Mouse (Mus musculus) lung, postnatal 4 days (tissue): ENCODE data around the gene Casr.

ENCODE experiments used
- DNase-seq, 2 experiments: peaks; one replicate each; pipeline ENCODE4 v3.0.0; 2021

Gene Casr

DNA sequence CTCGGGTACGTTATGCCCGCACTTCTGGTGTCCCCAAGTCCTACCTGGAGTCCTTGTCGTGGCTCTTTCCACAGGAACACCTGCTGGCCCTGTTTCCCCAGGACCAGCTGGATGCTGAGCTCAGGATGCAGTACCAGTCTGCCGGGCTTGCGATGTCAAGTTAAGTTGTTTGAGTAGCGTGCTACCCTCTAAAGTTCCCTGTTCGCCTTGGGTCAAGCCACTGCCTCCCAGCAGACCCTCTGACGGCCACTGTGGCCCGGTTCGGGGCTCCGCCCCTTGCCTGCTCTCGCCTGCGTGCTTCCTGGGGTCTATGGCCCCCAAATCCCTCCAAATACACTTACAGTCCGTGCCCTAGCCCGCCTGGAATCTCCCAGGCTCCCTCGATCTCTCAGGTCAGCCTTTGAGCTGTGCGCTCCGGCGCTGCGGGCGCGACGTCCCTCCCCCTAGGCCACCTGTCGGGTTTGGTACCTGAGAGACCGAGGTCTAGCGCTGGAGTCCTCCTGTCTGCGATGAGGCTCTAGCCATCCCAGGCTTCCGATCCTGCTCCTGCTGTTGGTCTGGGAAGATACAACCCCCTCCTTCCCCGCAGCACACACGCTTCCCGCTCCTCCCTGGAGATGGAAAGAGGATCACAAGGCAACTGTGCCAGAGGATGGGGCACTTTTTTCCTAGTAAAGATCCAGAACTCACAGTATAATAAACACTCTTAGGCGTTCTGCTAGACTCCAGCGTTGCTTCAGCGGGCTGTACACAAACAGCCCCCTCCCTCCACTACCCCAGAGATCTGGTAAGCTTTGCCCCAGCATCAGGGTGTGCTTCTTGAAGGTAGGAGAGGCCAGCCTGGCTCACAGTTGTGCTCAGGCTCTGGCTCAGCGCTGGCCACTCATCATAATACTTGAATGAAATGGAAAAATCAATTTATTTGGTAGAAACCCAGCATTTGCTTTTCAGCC lies at the start of gene Casr:
Gene Casr (minus strand): TSS at position 756 of the 953 bp plus-strand sequence.
- DNase-seq, result no peak

DNA sequence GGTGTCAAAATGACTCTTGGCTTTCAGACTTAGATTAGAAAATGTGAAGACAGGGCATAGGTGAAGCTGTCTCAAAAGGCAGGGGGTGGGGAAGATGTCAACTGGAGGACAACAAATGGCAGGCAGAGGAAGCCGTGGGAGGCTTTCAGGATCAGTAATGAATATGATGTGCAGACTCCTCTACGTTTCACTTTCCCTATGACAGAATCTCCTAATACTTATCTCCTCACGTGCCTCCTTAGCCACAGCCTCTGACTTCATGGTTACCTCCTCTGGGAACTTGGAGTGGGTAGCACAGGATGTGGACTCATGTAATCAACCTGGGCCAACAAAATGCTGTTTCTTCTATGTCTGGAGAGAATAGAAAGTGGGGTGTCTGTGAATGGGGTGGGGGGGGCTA lies 40.7 kb upstream of the Casr start:
- no peak for DNase-seq

DNA sequence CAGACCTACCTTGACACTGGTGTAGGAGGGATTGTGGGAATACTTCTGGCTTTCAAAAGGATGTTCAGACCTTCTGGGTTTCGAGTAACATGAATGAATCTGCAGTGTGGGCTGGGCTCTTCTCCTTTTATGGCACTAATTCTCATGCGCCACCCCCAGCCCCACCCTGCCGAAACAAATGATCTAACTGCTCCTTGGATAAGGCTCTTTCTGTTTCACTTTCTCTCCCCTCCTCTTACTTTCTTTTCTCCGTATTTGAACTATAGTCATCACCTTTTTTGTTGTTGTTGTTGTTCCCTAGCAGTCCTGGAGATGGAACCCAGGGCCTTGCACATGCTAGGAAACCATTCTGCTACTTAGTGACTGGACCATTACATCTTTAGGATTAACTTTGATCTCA lies 36.3 kb upstream of the Casr start:
- DNase-seq, result no peak

DNA sequence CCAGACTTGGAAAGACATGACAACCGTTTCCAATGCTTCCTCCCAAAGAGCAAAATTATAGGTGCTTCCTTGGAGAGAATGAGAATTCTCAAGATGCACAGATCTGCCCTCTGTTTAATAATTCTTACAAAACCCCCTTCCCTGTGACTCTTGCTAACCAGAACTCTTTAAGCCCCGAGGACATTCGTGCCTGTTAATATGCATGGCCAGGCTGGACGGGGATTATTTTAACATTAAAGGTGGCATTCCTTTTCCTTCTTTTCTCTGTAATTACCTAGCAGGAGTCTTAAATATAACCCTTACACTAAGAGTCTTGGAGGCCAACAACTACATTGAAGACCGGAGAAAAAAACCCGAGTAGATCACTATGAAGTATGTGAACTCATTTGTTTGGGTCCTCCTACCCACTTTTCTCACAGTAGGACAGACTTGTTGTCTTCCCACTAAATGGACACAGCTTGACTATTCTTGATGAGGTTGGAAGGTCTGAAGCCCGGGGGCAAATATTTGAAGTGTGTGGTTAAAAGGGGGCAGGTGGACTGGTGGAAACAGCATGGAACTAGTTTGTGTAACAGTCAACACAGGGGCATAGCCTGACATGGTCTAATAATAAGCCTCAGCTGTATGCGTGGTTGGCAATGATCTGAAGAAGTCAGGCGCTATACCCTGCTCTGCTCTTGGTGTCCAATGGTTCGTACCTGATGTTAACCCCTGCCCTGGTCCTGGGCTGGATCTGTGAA lies 34.9 kb upstream of the Casr start:
- DNase-seq, result no peak

DNA sequence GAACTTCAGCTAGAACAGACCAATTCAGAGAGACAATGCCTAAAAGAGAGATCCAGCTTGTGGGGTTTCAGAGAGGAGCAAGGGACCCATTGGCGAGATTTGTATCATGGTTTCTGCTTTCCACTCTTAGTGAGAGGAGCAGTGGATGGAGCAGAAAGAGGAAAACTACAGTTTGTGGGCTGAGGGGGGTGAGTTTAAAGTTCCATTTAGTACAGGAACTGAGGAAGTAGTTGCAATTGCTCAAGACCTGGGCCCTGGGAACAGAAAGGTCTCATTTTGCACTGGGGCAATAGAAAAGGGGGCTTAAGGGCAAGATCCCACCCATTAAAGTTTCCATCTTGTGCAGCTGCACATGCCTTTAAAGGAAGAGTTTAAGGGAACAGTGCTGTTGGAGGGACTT lies 28.0 kb upstream of the Casr start:
- DNase-seq, result no peak

DNA sequence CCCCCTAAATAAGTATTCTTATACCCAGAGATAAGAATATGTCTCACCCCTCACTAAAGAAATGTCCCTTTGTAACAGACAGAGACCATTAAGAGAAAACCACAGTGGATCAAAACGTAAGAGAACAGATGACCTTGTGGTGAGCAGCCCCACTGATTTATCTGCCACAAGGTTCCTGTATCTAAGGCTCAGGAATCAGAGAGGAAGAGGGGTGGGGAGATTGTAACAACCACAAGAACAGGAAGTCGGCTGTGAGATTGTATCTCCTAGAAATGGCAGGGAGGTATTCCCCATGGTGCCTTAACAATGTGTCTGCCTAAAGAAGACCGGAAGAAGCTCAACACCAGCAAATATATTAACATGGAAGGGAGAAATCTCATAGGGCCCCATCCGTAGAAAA lies 26.0 kb upstream of the Casr start:
- DNase-seq, result no peak

DNA sequence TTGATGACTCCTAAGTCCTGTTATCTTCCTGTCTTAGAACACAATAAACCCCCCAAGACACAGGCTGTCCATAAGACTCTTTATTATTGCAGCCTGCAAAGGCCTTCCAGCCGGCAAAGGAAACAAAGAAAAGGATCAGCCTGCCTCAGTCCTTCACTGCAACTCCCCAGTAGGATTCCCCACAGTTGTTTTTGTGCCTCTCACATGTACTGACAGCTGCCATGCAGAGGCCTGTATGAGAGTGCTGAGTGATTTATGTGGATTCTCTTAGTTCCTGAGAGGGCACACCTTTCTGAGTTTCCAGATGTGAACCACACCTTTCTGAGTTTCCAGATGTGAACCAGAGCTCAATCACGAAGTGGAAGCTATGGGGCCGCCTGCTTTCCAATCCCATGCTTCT lies 20.1 kb upstream of the Casr start:
- no peak for DNase-seq

DNA sequence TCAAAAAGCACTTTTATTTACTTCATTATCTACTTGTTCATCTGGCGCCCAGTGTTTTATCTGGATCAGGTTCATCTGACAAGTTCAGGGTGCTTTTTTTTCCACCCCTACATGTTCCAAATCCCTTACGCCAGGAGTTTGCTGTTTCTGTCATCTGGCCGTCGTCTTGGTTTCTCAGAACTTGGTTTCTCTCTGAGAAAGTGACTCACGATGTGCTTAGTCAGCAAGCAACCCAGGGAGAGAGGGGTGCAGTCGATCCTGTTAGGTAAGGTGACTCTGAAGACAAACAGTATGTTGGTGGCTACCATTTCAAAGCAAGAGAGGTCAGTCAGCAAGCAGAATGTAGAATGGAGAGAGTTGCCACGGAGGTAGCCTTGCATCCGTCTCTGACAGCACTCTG lies 10.0 kb upstream of the Casr start:
- DNase-seq, result no peak

DNA sequence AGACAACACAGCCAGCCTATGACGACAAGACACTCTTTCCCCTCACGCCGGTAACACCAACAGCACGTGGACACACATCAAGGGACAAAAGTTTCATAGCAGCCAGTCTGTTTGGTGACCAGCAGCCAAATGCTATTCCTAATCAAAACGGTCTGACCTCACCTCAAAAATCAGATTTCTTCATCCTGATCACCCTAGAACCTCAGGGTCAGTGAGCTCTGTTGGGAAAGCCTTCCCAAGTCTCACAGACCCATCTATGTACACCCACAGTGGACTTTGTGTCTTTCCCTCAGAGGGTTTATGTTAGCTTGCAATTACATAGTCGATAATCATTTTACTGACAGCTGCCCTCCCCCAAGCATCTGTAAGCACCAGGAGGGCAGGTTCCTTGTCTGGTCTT lies 2.4 kb downstream of the Casr start:
- DNase-seq, result no peak

DNA sequence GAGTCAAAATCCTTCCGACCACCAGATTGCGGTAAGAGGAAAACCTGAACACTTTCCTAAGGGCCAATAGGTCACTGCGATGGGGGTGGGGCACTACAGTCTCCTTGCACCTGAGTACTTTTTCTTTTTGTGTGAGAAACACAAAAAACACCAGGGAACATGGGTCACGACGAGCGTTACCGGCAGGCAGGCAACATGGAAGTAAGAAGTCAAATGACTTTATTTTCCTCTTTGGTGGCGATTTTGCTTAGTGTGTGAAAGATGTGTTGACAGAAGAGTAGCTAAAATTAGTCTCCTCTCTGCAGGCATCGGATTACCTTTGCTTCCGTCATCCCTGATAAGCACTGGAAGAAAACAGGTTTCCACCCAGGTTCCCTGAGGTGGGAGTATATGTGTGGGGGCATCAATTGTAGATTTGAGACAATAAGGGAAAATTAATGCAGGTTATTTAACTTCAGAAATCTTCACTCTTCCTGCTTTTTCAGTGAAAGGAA lies 6.2 kb downstream of the Casr start:
- DNase-seq, result no peak

DNA sequence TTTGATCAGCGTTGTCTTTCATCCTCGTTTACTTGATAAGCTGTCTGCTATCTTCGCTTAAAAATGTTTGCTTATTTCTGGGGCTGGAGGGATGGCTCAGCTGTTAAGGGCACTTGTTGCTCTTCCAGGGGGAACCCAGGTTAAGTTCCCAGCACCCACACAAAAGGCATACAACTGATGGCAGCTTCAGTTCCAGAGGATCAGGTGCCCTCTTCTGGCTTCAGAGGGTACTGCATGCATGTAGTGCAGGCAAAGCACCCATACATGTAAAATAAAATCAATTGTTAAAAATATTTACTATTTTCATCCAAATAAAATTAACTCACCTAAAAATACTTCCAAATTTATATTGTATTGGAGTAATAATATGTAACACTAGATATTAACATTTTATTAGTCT lies 8.3 kb downstream of the Casr start:
- no peak for DNase-seq

DNA sequence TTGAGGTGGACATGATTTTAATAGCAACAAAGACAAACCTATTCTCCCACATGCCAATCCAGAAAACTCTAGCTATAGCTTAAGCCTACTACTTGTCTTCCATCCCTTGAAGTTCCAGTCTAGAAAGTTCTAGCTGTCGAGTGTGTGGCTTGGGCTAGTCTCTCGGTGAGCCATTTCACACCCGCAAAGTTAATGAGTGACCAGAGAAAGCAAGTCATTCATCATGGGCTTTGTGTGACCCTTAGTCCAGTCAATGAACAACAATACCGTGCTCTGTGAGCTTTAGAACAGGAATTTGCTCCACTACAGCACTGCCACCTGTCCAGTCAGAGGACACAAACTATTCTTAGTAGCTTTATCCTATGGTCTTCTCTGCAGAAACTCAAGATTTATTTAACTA lies 16.6 kb downstream of the Casr start:
- DNase-seq, result no peak

DNA sequence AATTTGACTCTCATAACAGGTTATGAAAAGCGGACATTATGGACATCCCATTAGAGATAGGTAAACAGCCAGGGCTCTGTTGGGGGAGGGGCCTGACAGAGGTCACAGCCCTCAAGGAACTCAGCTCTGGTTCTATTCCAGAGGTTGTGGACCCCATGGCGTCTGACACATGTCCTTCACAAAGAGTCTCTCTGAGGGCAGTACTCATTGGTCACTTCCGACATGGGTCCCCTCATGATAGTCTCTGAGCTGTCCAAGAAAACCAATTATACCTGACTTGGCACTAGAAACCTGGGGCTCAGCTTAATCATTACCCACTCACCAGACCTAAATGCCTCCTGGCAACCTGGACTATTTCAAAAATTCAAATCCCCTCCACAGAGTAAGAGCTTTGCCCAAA lies 18.9 kb downstream of the Casr start:
- no peak for DNase-seq

DNA sequence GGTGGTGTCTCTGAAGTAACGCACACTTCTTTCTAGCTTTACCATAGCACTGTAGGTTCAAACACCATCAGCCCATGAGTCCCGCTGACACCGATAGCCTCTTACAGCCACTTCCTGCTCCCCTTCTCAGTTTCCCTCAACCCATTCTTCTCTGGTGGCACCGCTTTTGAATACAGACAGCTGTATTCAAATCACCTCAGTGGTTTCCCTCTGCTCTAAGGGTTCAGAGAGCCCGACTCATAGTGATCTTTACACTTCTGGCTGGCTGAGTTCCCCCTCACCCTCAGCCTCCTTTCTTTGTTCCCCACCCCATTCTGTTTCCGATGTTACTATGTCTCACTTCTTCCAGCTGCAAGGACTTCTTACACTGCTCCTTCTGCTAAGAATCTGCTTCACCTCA lies 21.1 kb downstream of the Casr start:
- DNase-seq, result no peak

DNA sequence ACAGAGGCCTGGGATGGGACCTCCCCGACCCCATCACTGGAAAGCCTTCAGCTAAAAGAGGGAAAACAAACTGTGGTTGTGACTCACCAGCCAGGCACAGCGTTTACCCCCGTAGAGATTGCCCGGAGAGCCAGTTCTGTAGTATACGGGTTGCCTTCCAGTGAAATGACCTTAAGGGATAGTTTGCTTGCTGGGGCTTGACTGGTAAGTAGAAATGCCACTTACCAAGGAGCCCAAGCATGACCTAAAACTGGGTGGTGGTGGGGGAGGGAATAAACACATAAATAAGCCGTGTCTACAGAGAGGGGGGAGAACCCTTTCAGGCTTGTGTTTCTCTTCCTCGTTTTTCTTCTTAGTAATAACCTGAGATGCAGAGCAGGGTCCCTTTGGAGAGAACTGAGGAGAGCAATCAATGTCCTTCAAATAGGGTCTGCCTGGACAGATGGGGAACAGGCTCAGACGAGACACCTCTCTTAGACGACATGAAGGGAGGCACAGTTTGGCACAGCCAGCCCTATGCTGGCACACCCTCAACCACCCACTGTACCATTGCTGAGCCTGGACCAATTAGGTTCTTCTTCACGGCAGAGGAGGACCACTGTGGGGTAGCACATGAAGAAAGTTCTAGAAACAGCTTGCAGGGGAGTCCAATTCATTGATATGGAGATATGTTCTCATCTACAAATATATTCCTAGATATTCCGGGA lies 28.8 kb downstream of the Casr start:
- DNase-seq, result no peak

DNA sequence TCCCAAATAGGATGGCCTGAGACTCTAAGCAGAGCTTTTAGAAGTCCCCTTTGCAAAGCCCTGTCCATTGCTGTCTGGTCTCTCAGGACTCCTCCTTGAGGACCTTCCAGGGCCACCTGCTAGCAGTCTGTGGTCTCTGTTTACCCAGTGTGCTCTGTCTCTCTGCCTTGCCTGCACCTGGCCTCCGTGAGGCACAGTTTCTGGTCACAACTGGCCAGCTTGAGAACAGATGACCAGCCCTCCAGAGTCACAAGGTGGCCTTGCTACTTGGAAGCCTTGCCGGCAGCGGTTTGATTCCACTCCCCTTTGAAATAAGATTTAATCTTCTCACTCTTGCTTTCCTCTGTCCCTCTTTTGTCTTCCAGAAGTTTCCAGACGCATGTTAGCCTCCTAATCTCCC lies 29.9 kb downstream of the Casr start:
- DNase-seq, result no peak

DNA sequence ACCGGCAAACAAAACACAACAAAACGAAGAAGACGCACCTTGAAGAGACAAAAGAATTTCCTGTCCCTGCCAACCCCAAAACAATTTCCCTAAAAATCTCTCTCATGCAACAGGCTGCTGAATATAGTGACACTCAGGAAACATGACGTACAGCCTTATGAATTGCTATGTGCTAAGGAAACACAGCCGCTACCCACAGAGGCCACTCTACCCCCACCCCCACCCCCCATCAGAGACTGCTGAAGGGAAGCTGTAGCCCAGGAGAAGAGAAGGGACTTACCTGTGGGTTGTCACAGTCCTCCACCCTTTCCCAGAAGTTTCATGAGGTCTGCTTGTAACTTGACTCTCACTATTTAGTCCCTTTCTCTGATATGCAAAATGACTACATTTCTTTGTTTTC lies 30.3 kb downstream of the Casr start:
- no peak for DNase-seq

DNA sequence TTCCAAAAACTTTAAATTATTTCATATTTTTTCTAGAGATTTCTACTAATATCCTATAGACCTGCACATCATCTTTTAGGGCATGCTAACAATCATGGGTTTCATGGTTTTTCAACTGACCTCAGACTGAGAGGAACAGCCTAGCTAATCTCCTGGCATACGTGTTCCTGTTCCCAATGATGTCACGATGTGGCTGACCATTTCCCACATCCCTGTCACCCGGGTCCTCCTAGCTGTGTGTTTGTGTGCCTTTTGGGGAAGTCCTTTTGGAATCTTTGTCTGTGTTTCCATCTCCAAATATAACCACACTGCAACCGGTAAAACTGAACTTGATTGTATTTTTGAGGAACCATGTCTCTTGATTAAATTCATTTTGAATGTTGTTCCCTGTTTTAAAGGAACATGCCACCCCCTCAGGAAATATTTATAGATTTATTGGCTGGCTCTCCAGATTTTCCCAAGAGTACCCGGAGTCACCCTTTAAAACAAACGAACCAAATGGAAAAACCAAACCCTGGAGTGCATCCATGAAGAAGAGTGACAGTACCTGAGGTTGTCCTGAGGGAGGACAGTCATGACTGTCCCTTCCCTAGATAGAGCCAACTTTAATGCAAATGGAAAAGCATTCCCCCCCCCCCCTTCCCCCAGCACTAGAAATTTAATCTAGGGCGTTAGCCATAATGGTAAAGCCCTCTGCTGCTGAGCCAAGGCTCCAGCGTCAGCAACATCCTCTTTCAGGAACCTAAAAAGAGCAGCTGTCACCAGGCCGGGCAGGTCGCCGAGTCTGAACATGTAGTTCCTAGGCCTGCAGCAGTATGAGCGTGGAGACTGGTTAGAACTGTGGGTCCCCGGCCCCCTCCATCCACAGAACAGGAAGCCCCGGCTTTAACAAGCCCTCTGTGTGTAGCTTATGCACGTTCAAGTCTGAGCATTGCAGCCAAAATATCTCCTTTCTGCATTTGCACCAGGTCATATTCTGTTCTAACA lies 31.1 kb downstream of the Casr start:
- DNase-seq, result peak; percentile 6 to 27

DNA sequence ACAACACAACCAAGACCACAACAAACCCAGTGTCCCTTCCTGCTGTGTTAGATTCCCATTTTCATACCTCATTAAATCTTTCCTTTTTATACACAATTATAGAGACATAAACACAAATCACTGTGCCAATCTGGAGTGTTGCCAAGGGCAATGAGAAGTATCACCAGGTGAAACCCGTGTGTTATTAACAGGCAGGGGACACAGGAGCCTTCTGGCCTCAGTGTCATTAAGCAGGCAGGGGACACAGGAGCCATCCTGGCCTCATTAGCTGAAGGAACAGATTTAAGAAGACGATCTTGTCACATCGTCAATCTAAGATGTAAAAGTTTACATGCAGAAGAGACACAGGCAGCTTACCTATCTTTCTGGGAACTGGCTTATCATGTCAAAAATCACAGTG lies 33.1 kb downstream of the Casr start:
- no peak for DNase-seq

DNA sequence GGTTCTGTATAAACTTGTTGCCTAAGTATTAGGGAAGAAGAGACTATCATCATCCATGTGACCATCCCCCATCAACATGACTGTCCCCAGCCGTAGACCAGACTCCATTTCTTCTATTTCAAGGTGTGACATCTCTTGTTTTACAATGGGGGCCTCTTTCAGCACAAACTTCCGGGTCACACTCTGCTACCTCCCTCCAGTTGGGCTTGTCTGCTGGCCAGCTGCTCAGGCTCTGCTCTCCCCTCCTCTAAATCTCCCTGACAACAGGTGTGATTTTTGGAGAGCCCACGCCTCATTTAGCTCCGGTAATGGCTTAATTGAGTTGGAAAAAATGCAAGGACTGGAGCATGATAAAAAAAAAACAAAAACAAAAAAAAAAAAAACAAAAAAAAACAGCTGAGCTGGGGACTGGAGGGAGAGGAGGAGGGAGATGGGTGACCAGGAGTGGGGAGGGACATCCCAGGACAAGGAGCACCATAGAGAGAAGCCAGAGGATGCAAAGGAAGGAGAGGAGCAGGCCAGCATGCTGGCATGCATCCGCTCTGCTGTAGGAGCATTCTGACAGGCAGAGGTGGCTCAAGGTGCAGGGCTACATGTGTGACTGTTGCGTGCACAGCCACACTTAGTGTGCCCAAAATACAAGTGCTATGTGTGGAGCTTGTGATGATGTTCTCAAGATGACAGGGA lies 35.2 kb downstream of the Casr start:
- DNase-seq, result no peak

DNA sequence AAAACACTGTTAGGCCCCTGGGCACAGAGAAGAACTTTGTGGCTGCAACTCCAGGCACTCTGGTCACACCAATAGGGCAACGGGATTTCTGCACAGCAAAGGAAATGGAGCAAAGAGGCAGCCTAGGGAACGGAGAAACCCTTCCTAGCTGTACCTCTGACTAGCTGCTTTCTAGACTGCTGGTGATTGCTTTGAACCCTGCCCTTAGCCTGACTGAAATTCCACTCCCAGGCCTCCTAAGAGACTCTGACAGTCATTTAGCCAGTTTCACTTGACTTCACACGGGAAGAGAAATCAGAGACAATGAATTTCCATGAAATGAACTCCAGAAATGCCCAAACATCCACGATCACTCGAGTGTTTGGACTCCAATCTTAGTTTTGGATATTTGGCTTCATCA lies 38.8 kb downstream of the Casr start:
- no peak for DNase-seq

DNA sequence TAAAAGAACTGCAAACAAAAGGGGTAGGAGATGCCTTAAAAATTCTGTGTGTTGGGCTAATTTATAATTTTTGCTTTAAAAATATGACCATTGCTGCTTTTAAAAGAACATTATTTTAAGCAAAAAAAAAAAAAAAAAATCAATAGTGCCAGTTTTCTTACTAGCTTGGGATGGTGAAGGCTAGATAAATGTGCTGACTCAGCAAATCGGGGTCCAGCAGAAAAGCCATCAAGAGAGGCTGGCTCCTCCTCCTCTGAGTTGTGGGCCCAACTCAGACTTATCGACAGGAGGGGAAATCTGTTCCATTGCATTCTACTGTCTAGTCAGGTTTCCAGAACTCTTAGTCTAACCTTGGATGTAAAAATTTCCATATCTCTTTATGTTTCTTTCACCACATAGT lies 45.6 kb downstream of the Casr start:
- DNase-seq, result no peak
